Mouse (Mus musculus): Measurements from ENCODE around the gene Elovl7. TPM values are rescaled to one million over a fixed set of nuclear protein-coding genes. Genes with fewer than 3 reads are reported as not detected.

Elovl7 gene
- polyA plus RNA-seq, 1 experiment from 2014 or later, result 1.5 TPM

DNA sequence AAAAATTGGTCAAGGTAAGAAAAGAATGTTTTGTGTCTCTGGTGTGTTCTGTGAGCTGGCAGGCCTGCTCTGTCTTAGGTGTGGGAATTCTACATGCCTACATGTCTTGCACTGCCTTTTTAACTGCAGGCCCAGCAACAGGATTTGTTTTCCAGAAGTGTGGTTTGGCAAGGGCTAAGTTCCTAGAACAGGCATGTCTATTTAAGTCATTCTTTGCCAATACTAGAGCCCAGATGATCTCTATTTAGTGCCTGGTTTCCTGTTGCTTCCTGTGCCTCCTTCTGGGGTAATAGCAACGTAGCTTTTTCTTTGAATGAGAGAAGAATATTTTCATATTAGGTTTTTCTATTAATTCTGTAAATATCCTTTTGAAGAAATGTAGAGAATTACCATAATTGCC is 62.4 kb downstream of the Elovl7 start:
- Histone ChIP-seq H3K9me3 (ENCODE audit: control insufficient read depth, low read length) (no peaks in the 10 kb centered on the region), H3K27ac (replicated peaks; ENCODE audit: low read depth, low read length) (no peak overlapping the region), H3K36me3 (ENCODE audit: control insufficient read depth, insufficient read depth, low read length) (no peaks in the 10 kb centered on the region), H3K27me3 (ENCODE audit: control insufficient read depth, insufficient read depth, low read length) (no peaks in the 10 kb centered on the region), H3K9ac (ENCODE audit: low read length) (no peak overlapping the region), H3K4me2 (ENCODE audit: low read depth, severe bottlenecking) (no peak overlapping the region), H3K4me3 (ENCODE audit: low read depth, low read length) (no peak overlapping the region), H3K4me1 (ENCODE audit: control insufficient read depth, insufficient read depth, low read length) (peaks cover 10% of the 10 kb centered on the region)
- DNase-seq (ENCODE audit: low spot score), result no peak
- no peak for ATAC-seq (ENCODE audit: insufficient number of reproducible peaks, low FRiP score, low TSS enrichment, low read depth)
- WGBS, result 47% methylated on average over 1 of the region's 1 CpGs

DNA sequence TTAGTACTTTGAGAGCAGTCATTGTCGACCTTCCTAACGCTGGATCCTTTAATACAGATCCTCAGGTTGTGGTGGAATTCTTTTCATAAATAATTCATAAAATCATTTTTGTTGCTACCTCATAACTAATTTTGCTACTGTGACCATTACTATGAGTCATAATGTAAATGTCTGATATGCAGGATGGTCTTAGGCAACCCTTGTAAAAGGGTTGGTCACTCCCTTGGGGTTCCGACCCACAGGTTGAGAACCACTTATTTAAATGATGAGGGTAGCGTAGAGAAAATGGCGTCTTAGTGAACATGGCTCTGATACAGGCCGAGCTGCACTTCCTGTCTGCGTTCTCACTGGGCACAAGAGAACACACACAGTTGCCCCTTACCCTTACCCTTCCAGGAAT is 63.1 kb downstream of the Elovl7 start:
- ATAC-seq (ENCODE audit: insufficient number of reproducible peaks, low FRiP score, low TSS enrichment, low read depth) (no peak), DNase-seq (ENCODE audit: low spot score) (no peak)
- H3K27me3 ChIP-seq (ENCODE audit: control insufficient read depth, insufficient read depth, low read length), result no peaks in the 10 kb centered on the region
- WGBS, result 82% methylated on average over 7 of the region's 7 CpGs
- H3K4me1 ChIP-seq (ENCODE audit: control insufficient read depth, insufficient read depth, low read length), result peaks cover 6% of the 10 kb centered on the region
- H3K4me3 ChIP-seq (ENCODE audit: low read depth, low read length), result no peak overlapping the region
- no peak overlapping the region for H3K27ac ChIP-seq (replicated peaks; ENCODE audit: low read depth, low read length)
- no peaks in the 10 kb centered on the region for H3K9me3 ChIP-seq (ENCODE audit: control insufficient read depth, low read length)
- H3K4me2 ChIP-seq (ENCODE audit: low read depth, severe bottlenecking), result no peak overlapping the region
- H3K36me3 ChIP-seq (ENCODE audit: control insufficient read depth, insufficient read depth, low read length), result no peaks in the 10 kb centered on the region
- H3K9ac ChIP-seq (ENCODE audit: low read length), result no peak overlapping the region

DNA sequence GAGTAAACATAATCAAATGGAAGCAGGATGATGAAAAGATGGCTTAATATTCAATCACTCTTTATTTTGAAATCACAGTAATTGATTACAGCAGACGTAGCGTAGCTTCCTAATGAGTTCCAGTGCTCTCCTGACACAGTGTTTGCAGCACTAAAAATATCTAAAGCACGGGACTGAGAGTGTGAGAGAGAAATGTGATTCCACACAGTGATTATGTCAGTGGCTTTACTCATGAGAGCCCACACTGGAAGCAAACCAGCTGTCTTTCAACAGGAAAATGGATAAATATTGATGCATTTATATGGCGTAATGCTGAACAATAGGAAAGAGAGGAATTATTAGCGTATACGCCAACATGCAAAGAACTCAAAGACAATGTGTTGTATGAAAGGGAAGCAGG is 64.4 kb downstream of the Elovl7 start:
- no peak for ATAC-seq (ENCODE audit: insufficient number of reproducible peaks, low FRiP score, low TSS enrichment, low read depth)
- no peaks in the 10 kb centered on the region for H3K27me3 ChIP-seq (ENCODE audit: control insufficient read depth, insufficient read depth, low read length)
- no peak for DNase-seq (ENCODE audit: low spot score)
- 45% methylated on average over 6 of the region's 6 CpGs for WGBS
- H3K9ac ChIP-seq (ENCODE audit: low read length), result no peak overlapping the region
- H3K9me3 ChIP-seq (ENCODE audit: control insufficient read depth, low read length), result no peaks in the 10 kb centered on the region
- no peaks in the 10 kb centered on the region for H3K4me1 ChIP-seq (ENCODE audit: control insufficient read depth, insufficient read depth, low read length)
- H3K4me3 ChIP-seq (ENCODE audit: low read depth, low read length), result no peak overlapping the region
- no peak overlapping the region for H3K4me2 ChIP-seq (ENCODE audit: low read depth, severe bottlenecking)
- no peak overlapping the region for H3K27ac ChIP-seq (replicated peaks; ENCODE audit: low read depth, low read length)
- no peaks in the 10 kb centered on the region for H3K36me3 ChIP-seq (ENCODE audit: control insufficient read depth, insufficient read depth, low read length)

DNA sequence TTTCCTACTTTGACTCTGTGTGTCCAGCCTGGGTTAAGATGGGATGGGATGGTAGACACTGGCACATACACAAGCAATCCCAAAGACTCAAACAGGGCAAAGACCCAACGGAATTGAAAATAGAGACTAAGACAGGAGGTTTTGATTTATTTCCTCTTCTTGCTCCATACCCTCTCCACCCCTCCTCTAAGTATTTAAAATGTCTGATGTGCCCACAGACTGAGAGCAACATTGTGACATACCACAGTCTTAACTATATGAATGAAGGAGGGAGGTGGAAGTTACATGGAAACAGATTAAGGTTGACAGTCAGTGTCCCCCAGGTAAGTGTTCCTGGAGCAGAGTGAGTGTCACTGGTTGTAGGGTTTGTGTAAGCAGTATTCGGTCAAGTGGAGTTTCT is 70.1 kb downstream of the Elovl7 start:
- DNase-seq (ENCODE audit: low spot score), result no peak
- H3K9me3 ChIP-seq (ENCODE audit: control insufficient read depth, low read length), result no peaks in the 10 kb centered on the region
- no peak for ATAC-seq (ENCODE audit: insufficient number of reproducible peaks, low FRiP score, low TSS enrichment, low read depth)
- H3K27me3 ChIP-seq (ENCODE audit: control insufficient read depth, insufficient read depth, low read length), result no peaks in the 10 kb centered on the region
- no peak overlapping the region for H3K27ac ChIP-seq (replicated peaks; ENCODE audit: low read depth, low read length)
- no peak overlapping the region for H3K9ac ChIP-seq (ENCODE audit: low read length)
- no peak overlapping the region for H3K4me3 ChIP-seq (ENCODE audit: low read depth, low read length)
- H3K36me3 ChIP-seq (ENCODE audit: control insufficient read depth, insufficient read depth, low read length), result no peaks in the 10 kb centered on the region
- H3K4me1 ChIP-seq (ENCODE audit: control insufficient read depth, insufficient read depth, low read length), result no peaks in the 10 kb centered on the region
- 86% methylated on average over 2 of the region's 2 CpGs for WGBS
- H3K4me2 ChIP-seq (ENCODE audit: low read depth, severe bottlenecking), result no peak overlapping the region

DNA sequence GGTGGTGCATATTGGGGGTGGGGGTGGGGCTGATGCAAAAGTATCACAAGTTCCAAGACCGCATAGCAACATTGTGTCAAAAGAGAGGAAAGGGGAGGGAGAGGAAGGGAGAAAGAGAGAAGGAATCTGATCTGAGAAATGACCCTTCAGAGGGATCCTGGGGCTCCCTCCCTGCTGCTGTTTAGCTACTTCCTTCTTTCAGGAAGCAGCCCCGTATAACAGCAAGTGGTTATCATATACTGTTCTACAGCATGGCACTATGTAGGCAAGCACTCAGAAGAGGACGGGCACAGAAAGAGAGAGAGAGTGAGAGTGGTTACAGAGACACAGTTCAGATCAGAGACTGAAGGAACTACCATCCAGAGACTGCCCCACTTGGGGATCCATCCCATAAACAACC is 73.7 kb downstream of the Elovl7 start:
- Histone ChIP-seq H3K27me3 (ENCODE audit: control insufficient read depth, insufficient read depth, low read length) (no peaks in the 10 kb centered on the region), H3K27ac (replicated peaks; ENCODE audit: low read depth, low read length) (no peak overlapping the region), H3K9me3 (ENCODE audit: control insufficient read depth, low read length) (no peaks in the 10 kb centered on the region), H3K4me3 (ENCODE audit: low read depth, low read length) (no peak overlapping the region), H3K4me1 (ENCODE audit: control insufficient read depth, insufficient read depth, low read length) (no peaks in the 10 kb centered on the region), H3K36me3 (ENCODE audit: control insufficient read depth, insufficient read depth, low read length) (no peaks in the 10 kb centered on the region), H3K4me2 (ENCODE audit: low read depth, severe bottlenecking) (no peak overlapping the region), H3K9ac (ENCODE audit: low read length) (no peak overlapping the region)
- no peak for ATAC-seq (ENCODE audit: insufficient number of reproducible peaks, low FRiP score, low TSS enrichment, low read depth)
- no peak for DNase-seq (ENCODE audit: low spot score)
- WGBS, result 67% methylated on average over 3 of the region's 3 CpGs

DNA sequence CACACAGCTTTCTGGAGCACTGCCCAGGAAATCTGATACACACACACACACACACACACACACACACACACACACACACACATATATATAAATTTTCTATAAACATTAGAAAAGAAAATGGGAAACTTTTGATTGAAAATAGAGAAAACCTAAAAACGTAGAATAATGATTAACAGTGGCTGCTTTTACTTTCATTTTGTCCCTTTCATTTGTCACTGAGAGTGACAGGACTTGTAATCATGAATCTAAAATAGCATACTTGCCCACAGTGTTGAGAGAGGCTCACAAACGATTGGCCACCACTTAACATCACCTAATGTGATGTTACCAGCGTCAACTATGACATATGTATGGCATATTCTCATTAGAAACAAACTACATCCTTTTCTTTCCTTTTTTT is 75.2 kb downstream of the Elovl7 start:
- Histone ChIP-seq H3K27ac (replicated peaks; ENCODE audit: low read depth, low read length) (no peak overlapping the region), H3K4me1 (ENCODE audit: control insufficient read depth, insufficient read depth, low read length) (no peaks in the 10 kb centered on the region), H3K4me3 (ENCODE audit: low read depth, low read length) (no peak overlapping the region), H3K27me3 (ENCODE audit: control insufficient read depth, insufficient read depth, low read length) (no peaks in the 10 kb centered on the region), H3K9ac (ENCODE audit: low read length) (no peak overlapping the region), H3K36me3 (ENCODE audit: control insufficient read depth, insufficient read depth, low read length) (no peaks in the 10 kb centered on the region), H3K9me3 (ENCODE audit: control insufficient read depth, low read length) (no peaks in the 10 kb centered on the region), H3K4me2 (ENCODE audit: low read depth, severe bottlenecking) (no peak overlapping the region)
- DNase-seq (ENCODE audit: low spot score), result no peak
- no peak for ATAC-seq (ENCODE audit: insufficient number of reproducible peaks, low FRiP score, low TSS enrichment, low read depth)
- 77% methylated on average over 3 of the region's 3 CpGs for WGBS

DNA sequence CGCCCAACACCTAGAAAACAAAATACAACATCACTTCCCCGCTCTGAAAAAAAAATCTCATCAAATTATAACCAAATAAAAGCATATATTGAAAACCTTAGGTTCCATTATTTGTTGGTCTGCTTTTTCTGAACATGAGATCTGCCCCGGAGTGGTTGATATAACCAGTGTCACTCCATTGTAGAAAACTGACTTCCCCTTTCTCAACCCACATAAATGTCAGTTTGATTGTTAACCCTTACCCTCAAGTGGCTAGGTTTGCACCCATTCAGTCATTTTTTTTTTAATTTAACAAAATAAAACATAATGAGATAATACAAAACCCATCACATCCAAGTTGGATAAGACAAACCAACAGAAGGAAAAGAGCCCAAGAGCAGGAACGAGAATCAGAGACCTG is 76.1 kb downstream of the Elovl7 start:
- Histone ChIP-seq H3K4me3 (ENCODE audit: low read depth, low read length) (no peak overlapping the region), H3K4me2 (ENCODE audit: low read depth, severe bottlenecking) (no peak overlapping the region)
- 85% methylated on average over 4 of the region's 4 CpGs for WGBS

DNA sequence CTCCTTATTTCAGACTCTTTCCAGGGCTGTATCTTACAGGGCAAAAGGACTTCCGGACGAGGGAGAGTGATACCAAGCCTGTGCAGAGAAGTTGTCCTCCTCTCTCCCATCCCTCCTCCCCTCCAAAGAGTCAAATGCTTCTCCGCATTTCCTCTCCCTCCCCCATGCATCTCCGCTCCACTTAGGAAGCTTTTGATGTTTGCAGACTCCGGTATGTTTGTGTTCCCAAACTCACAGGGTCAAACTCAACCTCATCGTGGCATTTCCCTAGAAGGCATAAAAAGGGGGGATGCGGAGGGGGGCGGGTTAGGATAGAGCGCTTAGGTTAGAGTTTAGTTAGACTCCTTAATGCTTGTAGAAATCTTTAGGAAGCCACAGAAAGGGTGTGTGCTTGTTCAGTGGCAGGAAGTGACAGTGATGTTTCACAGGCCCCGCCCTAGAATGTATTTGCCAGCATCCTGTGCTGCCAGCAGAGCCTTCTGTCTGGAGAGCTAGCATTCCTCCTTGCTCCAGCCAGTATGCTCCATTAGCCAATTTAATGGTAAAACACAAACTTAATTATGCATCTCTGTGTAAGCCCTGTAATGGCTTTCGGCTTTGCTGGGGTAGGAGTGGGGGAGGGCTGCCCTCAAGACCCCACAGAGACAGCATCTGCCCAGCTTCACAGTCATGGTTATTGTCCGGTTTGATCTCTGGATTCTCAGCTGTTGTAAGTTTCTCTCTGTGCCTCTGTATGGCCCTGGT is 83.3 kb downstream of the Elovl7 start:
- H3K4me2 ChIP-seq (ENCODE audit: low read depth, severe bottlenecking), result peak overlapping the region; percentile 39
- peaks cover 11% of the 10 kb centered on the region; the same call in 1 of the 2 replicates for H3K4me1 ChIP-seq (ENCODE audit: control insufficient read depth, insufficient read depth, low read length)
- DNase-seq (ENCODE audit: low spot score) (peak; percentile 54), ATAC-seq (ENCODE audit: insufficient number of reproducible peaks, low FRiP score, low TSS enrichment, low read depth) (peak; percentile 42)
- WGBS, result 2% methylated on average over 12 of the region's 12 CpGs
- H3K36me3 ChIP-seq (ENCODE audit: control insufficient read depth, insufficient read depth, low read length), result no peaks in the 10 kb centered on the region
- H3K9me3 ChIP-seq (ENCODE audit: control insufficient read depth, low read length), result no peaks in the 10 kb centered on the region
- peak overlapping the region; percentile 70; the same call in 1 of the 2 replicates for H3K27ac ChIP-seq (replicated peaks; ENCODE audit: low read depth, low read length)
- H3K9ac ChIP-seq (ENCODE audit: low read length), result peak overlapping the region; percentile 34; the same call in 1 of the 2 replicates
- H3K27me3 ChIP-seq (ENCODE audit: control insufficient read depth, insufficient read depth, low read length), result no peaks in the 10 kb centered on the region
- peak overlapping the region; percentile 20; the same call in 1 of the 2 replicates for H3K4me3 ChIP-seq (ENCODE audit: low read depth, low read length)

More for the DNA sequence above, 76.1 kb downstream of the Elovl7 start:
- DNase-seq (ENCODE audit: low spot score), result no peak
- H3K27me3 ChIP-seq (ENCODE audit: control insufficient read depth, insufficient read depth, low read length), result no peaks in the 10 kb centered on the region
- H3K4me1 ChIP-seq (ENCODE audit: control insufficient read depth, insufficient read depth, low read length), result no peaks in the 10 kb centered on the region
- no peaks in the 10 kb centered on the region for H3K9me3 ChIP-seq (ENCODE audit: control insufficient read depth, low read length)
- H3K27ac ChIP-seq (replicated peaks; ENCODE audit: low read depth, low read length), result no peak overlapping the region
- H3K36me3 ChIP-seq (ENCODE audit: control insufficient read depth, insufficient read depth, low read length), result no peaks in the 10 kb centered on the region
- H3K9ac ChIP-seq (ENCODE audit: low read length), result no peak overlapping the region
- no peak for ATAC-seq (ENCODE audit: insufficient number of reproducible peaks, low FRiP score, low TSS enrichment, low read depth)

DNA sequence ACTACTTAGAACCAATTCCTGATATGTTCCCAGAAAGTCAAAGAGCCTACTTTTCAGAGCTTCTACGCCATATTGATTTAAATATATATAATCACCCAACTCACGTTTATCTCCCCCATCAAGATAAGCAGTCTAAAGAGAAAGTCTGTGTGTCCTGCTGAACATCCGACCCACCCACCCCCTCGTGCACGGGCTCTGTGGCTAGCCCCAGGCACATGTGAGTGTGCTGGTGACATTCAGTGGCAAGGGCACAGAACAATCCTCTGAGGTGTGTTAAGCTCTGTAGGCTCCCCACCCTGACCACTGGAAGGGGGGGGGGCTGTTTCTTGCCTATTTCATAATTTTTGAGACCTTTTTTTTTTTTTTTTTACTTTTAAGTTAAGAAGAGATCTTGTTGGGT is 84.0 kb downstream of the Elovl7 start:
- Histone ChIP-seq H3K27ac (replicated peaks; ENCODE audit: low read depth, low read length) (no peak overlapping the region), H3K4me1 (ENCODE audit: control insufficient read depth, insufficient read depth, low read length) (peaks cover 11% of the 10 kb centered on the region; the same call in 1 of the 2 replicates), H3K36me3 (ENCODE audit: control insufficient read depth, insufficient read depth, low read length) (no peaks in the 10 kb centered on the region), H3K9ac (ENCODE audit: low read length) (no peak overlapping the region), H3K4me3 (ENCODE audit: low read depth, low read length) (no peak overlapping the region), H3K9me3 (ENCODE audit: control insufficient read depth, low read length) (no peaks in the 10 kb centered on the region), H3K4me2 (ENCODE audit: low read depth, severe bottlenecking) (no peak overlapping the region), H3K27me3 (ENCODE audit: control insufficient read depth, insufficient read depth, low read length) (no peaks in the 10 kb centered on the region)
- ATAC-seq (ENCODE audit: insufficient number of reproducible peaks, low FRiP score, low TSS enrichment, low read depth) (no peak), DNase-seq (ENCODE audit: low spot score) (no peak)
- 43% methylated on average over 5 of the region's 5 CpGs for WGBS
